Mouse (Mus musculus) myocyte (in vitro differentiated cells): ENCODE data around the gene Dpf1. TPM values are rescaled to one million over a fixed set of nuclear protein-coding genes. Genes with fewer than 3 reads are reported as not detected.
A peak's percentile ranks its signal among the peaks of the same experiment; 100 is the strongest.

Experiments used
- H3K27me3 ChIP-seq: one replicate; pipeline ENCODE4 v1.6.1; 2011; ENCODE audit not compliant: control insufficient read depth, insufficient read depth, insufficient read length
- H3K36me3 ChIP-seq: one replicate; pipeline ENCODE4 v1.6.1; 2011; ENCODE audit not compliant: control insufficient read depth, insufficient read depth
- H3K4me2 ChIP-seq: one replicate; pipeline ENCODE4 v1.6.1; 2011; ENCODE audit warnings: low read depth, control low read depth
- H3K4me3 ChIP-seq: one replicate; pipeline ENCODE4 v1.5.1; 2011; ENCODE audit warnings: mild to moderate bottlenecking, control low read depth, moderate library complexity
- H3K79me2 ChIP-seq: one replicate; pipeline ENCODE4 v1.6.1; 2011; ENCODE audit not compliant: control insufficient read depth, insufficient read depth
- H3ac ChIP-seq: one replicate; pipeline ENCODE4 v1.6.1; 2011; ENCODE audit not compliant: control insufficient read depth, insufficient read length
- CEBPB ChIP-seq: IDR thresholded peaks from 2 replicates; pipeline ENCODE4 v1.6.1; 2011; ENCODE audit warnings: mild to moderate bottlenecking, moderate library complexity; ENCODE audit not compliant: poor library complexity, insufficient read depth, severe bottlenecking
- E2F4 ChIP-seq: IDR thresholded peaks from one replicate; pipeline ENCODE4 v1.6.1; 2011; ENCODE audit warnings: mild to moderate bottlenecking, control low read depth, moderate library complexity; ENCODE audit not compliant: insufficient read depth
- MAX ChIP-seq: IDR thresholded peaks from one replicate; pipeline ENCODE4 v1.6.1; 2011; ENCODE audit warnings: low read depth, mild to moderate bottlenecking, control low read depth
- MYOD1 ChIP-seq, 3 experiments: IDR thresholded peaks; one replicate each; pipeline ENCODE4 v1.6.1; 2011; ENCODE audit warnings: control low read depth in 2 of 3, low read depth in 2 of 3, mild to moderate bottlenecking in 2 of 3, moderate library complexity in 1 of 3; ENCODE audit not compliant: insufficient read length in 2 of 3, control insufficient read depth in 1 of 3
- MYOG ChIP-seq, 3 experiments: IDR thresholded peaks; one replicate each; pipeline ENCODE4 v1.6.1; 2011; ENCODE audit warnings: control low read depth in 2 of 3, low read depth in 2 of 3, mild to moderate bottlenecking in 2 of 3; ENCODE audit not compliant: insufficient read length in 2 of 3, control insufficient read depth in 1 of 3, insufficient read depth in 1 of 3
- POLR2A ChIP-seq: IDR thresholded peaks from one replicate; pipeline ENCODE4 v1.6.1; 2011; ENCODE audit warnings: low read depth, mild to moderate bottlenecking, control low read depth, moderate library complexity; ENCODE audit not compliant: insufficient read length
- POLR2AphosphoS2 ChIP-seq: IDR thresholded peaks from one replicate; pipeline ENCODE4 v1.6.1; 2011; ENCODE audit warnings: low read depth, control low read depth; ENCODE audit not compliant: insufficient read length
- REST ChIP-seq: IDR thresholded peaks from one replicate; pipeline ENCODE4 v1.6.1; 2011; ENCODE audit warnings: mild to moderate bottlenecking, control low read depth, moderate library complexity; ENCODE audit not compliant: insufficient read depth, insufficient read length
- SRF ChIP-seq: IDR thresholded peaks from one replicate; pipeline ENCODE4 v1.6.1; 2011; ENCODE audit warnings: low read depth; ENCODE audit not compliant: control insufficient read depth, insufficient read length
- TCF12 ChIP-seq: IDR thresholded peaks from one replicate; pipeline ENCODE4 v1.6.1; 2011; ENCODE audit warnings: mild to moderate bottlenecking, control low read depth; ENCODE audit not compliant: poor library complexity, insufficient read depth, severe bottlenecking
- TCF3 ChIP-seq: IDR thresholded peaks from one replicate; pipeline ENCODE4 v1.6.1; 2011; ENCODE audit warnings: low read depth, control low read depth; ENCODE audit not compliant: insufficient read length
- USF1 ChIP-seq: IDR thresholded peaks from one replicate; pipeline ENCODE4 v1.6.1; 2011; ENCODE audit warnings: low read depth, mild to moderate bottlenecking, control low read depth, moderate library complexity
- polyA plus RNA-seq: library from polyadenylated mRNA; unstranded; fragments of >200 nt; fragmentation: generic; extraction: Trizol; gene quantifications from one replicate; pipeline ENCODE4 v1.2.1, GENCODE M21; 2012; ENCODE audit warnings: missing spikeins

The Dpf1 gene
- polyA plus RNA-seq, 1 experiment = 3.4 TPM

GRCm38 (mm10) chr7:29309221-29309721 lies 5.5 kb downstream of the Dpf1 start:
- no peaks in the 10 kb centered on the region for H3K79me2 ChIP-seq
- H3K27me3 ChIP-seq = no peaks in the 10 kb centered on the region
- no peak overlapping the region for H3K4me3 ChIP-seq
- no peaks in the 10 kb centered on the region for H3K36me3 ChIP-seq
- H3K4me2 ChIP-seq = peak overlapping the region; percentile 78
- no peak for TF ChIP-seq MYOG (IDR thresholded peaks at IDR 0.05; ENCODE audit: control insufficient read depth in 1 of 3, insufficient read depth in 1 of 3, insufficient read length in 2 of 3, low read depth in 2 of 3)
- TF ChIP-seq E2F4 = no peak
- no peak for TF ChIP-seq MAX
- peak in 1 of 3 experiments; percentile 25 for TF ChIP-seq MYOD1 (IDR thresholded peaks at IDR 0.05; ENCODE audit: control insufficient read depth in 1 of 3, insufficient read length in 2 of 3, low read depth in 2 of 3)
- no peak for TF ChIP-seq SRF
- no peak overlapping the region for H3ac ChIP-seq

- H3K79me2 ChIP-seq = no peaks in the 10 kb centered on the region
- H3K4me3 ChIP-seq = no peak overlapping the region
- no peaks in the 10 kb centered on the region for H3K36me3 ChIP-seq
- H3ac ChIP-seq = no peak overlapping the region
- H3K27me3 ChIP-seq = no peaks in the 10 kb centered on the region
- H3K4me2 ChIP-seq = peak overlapping the region; percentile 78
- no peak for TF ChIP-seq MYOG (IDR thresholded peaks at IDR 0.05; ENCODE audit: control insufficient read depth in 1 of 3, insufficient read depth in 1 of 3, insufficient read length in 2 of 3, low read depth in 2 of 3)
- TF ChIP-seq TCF3 = no peak
- TF ChIP-seq REST = no peak
- TF ChIP-seq E2F4 = no peak
- no peak for TF ChIP-seq POLR2A
- TF ChIP-seq POLR2AphosphoS2 = no peak
- TF ChIP-seq MAX = no peak
- no peak for TF ChIP-seq SRF
- TF ChIP-seq CEBPB = no peak
- no peak for TF ChIP-seq USF1
- no peak for TF ChIP-seq TCF12
- no peak for TF ChIP-seq MYOD1 (IDR thresholded peaks at IDR 0.05; ENCODE audit: control insufficient read depth in 1 of 3, insufficient read length in 2 of 3, low read depth in 2 of 3)
Measured at GRCm38 (mm10) chr7:29309749-29310148, 6.0 kb downstream of the Dpf1 start.

DNA sequence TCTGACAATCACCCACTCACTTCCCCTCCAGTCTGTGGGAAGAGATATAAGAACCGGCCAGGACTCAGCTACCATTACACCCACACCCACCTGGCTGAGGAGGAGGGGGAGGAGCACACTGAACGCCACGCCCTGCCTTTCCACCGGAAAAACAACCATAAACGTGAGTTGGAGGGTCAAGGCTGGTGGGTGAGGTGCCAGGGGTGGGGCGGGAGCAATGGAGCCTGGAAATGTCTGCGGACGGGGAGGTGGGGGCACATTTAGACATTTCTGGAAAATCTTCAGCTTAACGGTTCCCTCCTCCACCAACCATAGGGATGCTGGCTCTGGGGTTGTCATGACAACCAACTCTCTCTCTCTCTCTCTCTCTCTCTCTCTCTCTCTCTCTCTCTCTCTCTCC lies 9.3 kb downstream of the Dpf1 start:
- no peak overlapping the region for H3ac ChIP-seq
- TF ChIP-seq CEBPB = no peak
- TF ChIP-seq REST = no peak
- no peak for TF ChIP-seq MYOG (IDR thresholded peaks at IDR 0.05; ENCODE audit: control insufficient read depth in 1 of 3, insufficient read depth in 1 of 3, insufficient read length in 2 of 3, low read depth in 2 of 3)
- TF ChIP-seq POLR2A = no peak
- TF ChIP-seq TCF3 = no peak
- no peak for TF ChIP-seq POLR2AphosphoS2
- TF ChIP-seq MAX = no peak
- TF ChIP-seq SRF = no peak
- TF ChIP-seq USF1 = no peak
- no peak for TF ChIP-seq TCF12
- TF ChIP-seq E2F4 = no peak
- TF ChIP-seq MYOD1 (IDR thresholded peaks at IDR 0.05; ENCODE audit: control insufficient read depth in 1 of 3, insufficient read length in 2 of 3, low read depth in 2 of 3) = no peak
- H3K36me3 ChIP-seq = no peaks in the 10 kb centered on the region
- H3K4me3 ChIP-seq = no peak overlapping the region
- no peaks in the 10 kb centered on the region for H3K79me2 ChIP-seq
- H3K27me3 ChIP-seq = no peaks in the 10 kb centered on the region
- H3K4me2 ChIP-seq = no peak overlapping the region

GRCm38 (mm10) chr7:29313572-29314261 lies 10.0 kb downstream of the Dpf1 start:
- Histone ChIP-seq H3K4me2 (no peak overlapping the region), H3ac (no peak overlapping the region), H3K36me3 (no peaks in the 10 kb centered on the region), H3K79me2 (no peaks in the 10 kb centered on the region), H3K4me3 (no peak overlapping the region), H3K27me3 (no peaks in the 10 kb centered on the region)
- no peak for TF ChIP-seq SRF
- no peak for TF ChIP-seq USF1
- TF ChIP-seq CEBPB = no peak
- no peak for TF ChIP-seq TCF12
- no peak for TF ChIP-seq MYOG (IDR thresholded peaks at IDR 0.05; ENCODE audit: control insufficient read depth in 1 of 3, insufficient read depth in 1 of 3, insufficient read length in 2 of 3, low read depth in 2 of 3)
- TF ChIP-seq E2F4 = no peak
- TF ChIP-seq POLR2A = no peak
- TF ChIP-seq REST = no peak
- TF ChIP-seq MYOD1 (IDR thresholded peaks at IDR 0.05; ENCODE audit: control insufficient read depth in 1 of 3, insufficient read length in 2 of 3, low read depth in 2 of 3) = no peak
